Mouse (Mus musculus): ENCODE data around the gene Itgb2.

- no peak for TF ChIP-seq POLR2A (IDR thresholded peaks at IDR 0.05; ENCODE audit: insufficient read depth, low read depth, low read length)
- peak; percentile 59 for TF ChIP-seq CTCF (IDR thresholded peaks at IDR 0.05)
- no peak for TF ChIP-seq EP300 (IDR thresholded peaks at IDR 0.05; ENCODE audit: insufficient read depth, low read depth, low read length)
Measured at GRCm38 (mm10) chr10:77557641-77558040, 27.6 kb downstream of the Itgb2 start.

Measured in heart, adult 2 months (tissue).